Mouse (Mus musculus) embryonic facial prominence, embryonic 13.5 days (tissue): ENCODE data around the gene Actg1. TPM values are rescaled to one million over a fixed set of nuclear protein-coding genes. Genes with fewer than 3 reads are reported as not detected.
A peak's percentile ranks its signal among the peaks of the same experiment; 100 is the strongest.
"Not testable (repeated sequence)": the region's sequence is repeated elsewhere in the genome, so short reads cannot be mapped to it uniquely, and the experiment has no call there.

Experiments
- ATAC-seq: fragments of 200-750 bp; cut with Nextera tagmentation; 2 replicates; pipeline ENCODE4 v1.8.0; 2017; ENCODE audit warnings: low read depth; ENCODE audit not compliant: insufficient number of reproducible peaks, insufficient read depth, low FRiP score, low TSS enrichment
- H3K27ac ChIP-seq: fragments of 300-500 bp; sonication (generic); 2 replicates; pipeline ENCODE4 v1.5.1; 2015; ENCODE audit warnings: moderate library complexity, mild to moderate bottlenecking, inconsistent platforms
- H3K27me3 ChIP-seq: fragments of 300-500 bp; sonication (generic); 2 replicates; pipeline ENCODE4 v1.6.1; 2015; ENCODE audit warnings: mild to moderate bottlenecking, inconsistent platforms
- H3K36me3 ChIP-seq: fragments of 300-500 bp; sonication (generic); 2 replicates; pipeline ENCODE4 v1.6.1; 2015; ENCODE audit warnings: mild to moderate bottlenecking, inconsistent platforms
- H3K4me1 ChIP-seq: fragments of 300-500 bp; sonication (generic); 2 replicates; pipeline ENCODE4 v1.6.1; 2015; ENCODE audit warnings: inconsistent platforms
- H3K4me2 ChIP-seq: fragments of 300-500 bp; sonication (generic); 2 replicates; pipeline ENCODE4 v1.6.1; 2015; ENCODE audit warnings: moderate library complexity, mild to moderate bottlenecking, inconsistent platforms
- H3K4me3 ChIP-seq: fragments of 300-500 bp; sonication (generic); 2 replicates; pipeline ENCODE4 v1.5.1; 2015; ENCODE audit warnings: mild to moderate bottlenecking, inconsistent platforms
- H3K9ac ChIP-seq: fragments of 300-500 bp; sonication (generic); 2 replicates; pipeline ENCODE4 v1.6.1; 2015; ENCODE audit warnings: mild to moderate bottlenecking, inconsistent platforms
- H3K9me3 ChIP-seq: fragments of 300-500 bp; sonication (generic); 2 replicates; pipeline ENCODE4 v1.6.1; 2016; ENCODE audit warnings: inconsistent platforms
- WGBS: fragments of 180-500 bp; shearing (Covaris S2); methylation state at CpG from one replicate; pipeline ENCODE4 v1.1.7; 2015; ENCODE audit warnings: mixed read lengths; 5-methylcytosine and 5-hydroxymethylcytosine counted together
- polyA plus RNA-seq: library from polyadenylated mRNA; unstranded; fragments of >200 nt; fragmentation: Nextera tagmentation; extraction: Ambion mirVana; gene quantifications from 2 replicates; pipeline ENCODE4 v1.2.1, GENCODE M21; 2015

Actg1 gene
- polyA plus RNA-seq, 1 experiment from 2014 or later = 2,741 TPM

DNA sequence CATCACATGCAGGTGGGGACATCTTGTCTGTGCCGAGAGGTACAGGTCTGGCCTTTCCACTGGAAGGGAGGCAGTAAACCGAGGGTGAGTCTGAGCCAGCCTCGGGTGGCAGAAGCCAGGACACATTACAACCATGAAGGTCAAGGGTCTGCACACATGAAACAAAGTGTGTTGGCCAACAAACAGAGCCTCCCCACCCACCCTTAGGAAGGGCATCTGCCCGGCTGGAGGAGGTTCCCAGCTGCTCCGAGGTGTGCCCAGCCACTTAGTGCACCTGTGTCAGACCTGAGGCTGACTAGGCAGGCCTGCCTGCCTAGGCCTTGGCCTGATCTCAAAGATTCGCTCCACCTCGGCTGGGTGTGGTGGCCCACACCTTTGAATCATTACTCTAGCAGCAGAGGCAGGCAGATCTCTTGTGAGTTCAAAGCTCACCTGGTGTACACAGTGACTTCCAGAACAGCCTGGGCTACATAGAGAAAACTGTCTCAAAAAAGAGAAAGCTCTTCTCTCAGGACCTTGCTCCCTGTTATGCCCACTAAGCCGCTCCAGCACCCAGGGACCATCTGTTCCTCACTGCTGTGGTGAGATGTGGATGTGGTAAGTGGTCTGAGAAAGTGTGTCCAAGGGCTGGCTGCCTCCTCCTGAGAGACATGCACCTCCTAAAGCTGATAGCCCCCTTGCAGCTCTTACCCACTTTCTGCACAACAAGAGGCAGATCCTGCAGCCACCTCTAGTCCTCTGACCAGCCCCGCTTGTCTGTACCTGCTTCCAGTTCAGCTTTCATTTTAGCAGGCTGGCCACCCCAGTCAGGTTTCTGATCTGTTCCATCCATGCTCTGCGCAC is 3.1 kb upstream of the Actg1 start:
- H3K9ac ChIP-seq = peak overlapping the region; percentile 100; the same call in 1 of the 2 replicates
- no peaks in the 10 kb centered on the region for H3K9me3 ChIP-seq
- WGBS = 83% methylated on average over 10 of the region's 10 CpGs
- H3K27ac ChIP-seq = peak overlapping the region; percentile 99
- 0 out of 2 replicates have a peak overlapping the region, but pooled peaks have one; percentile 100 for H3K4me3 ChIP-seq
- no peaks in the 10 kb centered on the region for H3K27me3 ChIP-seq
- peaks cover 41% of the 10 kb centered on the region for H3K4me1 ChIP-seq
- H3K4me2 ChIP-seq = no peak overlapping the region
- no peak for ATAC-seq
- H3K36me3 ChIP-seq = peaks cover 11% of the 10 kb centered on the region

GRCm38 (mm10) chr11:120350711-120351110 is 2.4 kb upstream of the Actg1 start:
- Histone ChIP-seq H3K36me3 (peaks cover 14% of the 10 kb centered on the region), H3K9ac (peak overlapping the region; percentile 100), H3K4me2 (peak overlapping the region; percentile 94), H3K4me1 (peaks cover 41% of the 10 kb centered on the region), H3K27ac (peak overlapping the region; percentile 99), H3K9me3 (no peaks in the 10 kb centered on the region), H3K27me3 (no peaks in the 10 kb centered on the region), H3K4me3 (peak overlapping the region; percentile 100)
- no peak for ATAC-seq
- WGBS = 12% methylated on average over 11 of the region's 11 CpGs

DNA sequence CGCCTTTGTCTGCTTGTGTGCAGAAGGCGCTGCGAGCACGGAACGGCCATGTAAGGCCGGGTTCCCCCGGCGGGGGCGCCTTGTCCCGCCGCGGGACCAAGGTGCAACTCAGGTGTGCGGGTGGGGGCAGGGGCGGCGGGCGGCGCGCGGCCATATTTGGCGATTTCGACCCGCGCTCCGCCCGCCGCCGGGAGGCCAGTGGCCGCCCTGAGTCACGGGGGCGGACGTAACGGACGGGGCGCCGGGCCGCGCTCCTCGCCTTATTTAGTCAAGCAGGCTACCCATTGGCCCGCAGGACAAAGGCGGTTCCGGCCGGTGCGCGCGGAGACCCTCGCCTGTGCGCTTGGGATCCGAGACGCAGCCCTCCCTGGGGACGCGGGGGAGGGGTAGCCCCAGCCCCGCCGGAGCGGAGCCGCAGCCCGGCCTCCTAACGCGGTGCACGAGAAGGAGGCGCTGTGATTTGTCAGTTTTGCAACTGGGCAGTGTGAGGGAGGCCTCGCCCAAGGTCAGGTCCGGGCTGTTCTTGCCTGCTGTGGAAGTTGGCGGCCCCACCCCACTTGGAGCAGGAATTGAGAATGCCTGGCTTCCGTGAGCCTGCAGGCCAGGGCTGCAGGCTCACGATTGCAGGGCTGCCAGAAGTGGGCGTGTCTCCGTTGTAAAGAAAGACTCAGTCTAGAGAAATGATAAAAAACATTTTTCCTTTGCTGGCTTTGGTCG is 1.8 kb upstream of the Actg1 start:
- no peaks in the 10 kb centered on the region for H3K27me3 ChIP-seq
- H3K27ac ChIP-seq = peak overlapping the region; percentile 99
- peak; percentile 50 for ATAC-seq
- peaks cover 39% of the 10 kb centered on the region for H3K4me1 ChIP-seq
- peak overlapping the region; percentile 94 for H3K4me2 ChIP-seq
- peaks cover 18% of the 10 kb centered on the region for H3K36me3 ChIP-seq
- under 1% methylated on average over 68 of the region's 68 CpGs for WGBS
- peak overlapping the region; percentile 100 for H3K4me3 ChIP-seq
- peak overlapping the region; percentile 100 for H3K9ac ChIP-seq
- no peaks in the 10 kb centered on the region for H3K9me3 ChIP-seq

DNA sequence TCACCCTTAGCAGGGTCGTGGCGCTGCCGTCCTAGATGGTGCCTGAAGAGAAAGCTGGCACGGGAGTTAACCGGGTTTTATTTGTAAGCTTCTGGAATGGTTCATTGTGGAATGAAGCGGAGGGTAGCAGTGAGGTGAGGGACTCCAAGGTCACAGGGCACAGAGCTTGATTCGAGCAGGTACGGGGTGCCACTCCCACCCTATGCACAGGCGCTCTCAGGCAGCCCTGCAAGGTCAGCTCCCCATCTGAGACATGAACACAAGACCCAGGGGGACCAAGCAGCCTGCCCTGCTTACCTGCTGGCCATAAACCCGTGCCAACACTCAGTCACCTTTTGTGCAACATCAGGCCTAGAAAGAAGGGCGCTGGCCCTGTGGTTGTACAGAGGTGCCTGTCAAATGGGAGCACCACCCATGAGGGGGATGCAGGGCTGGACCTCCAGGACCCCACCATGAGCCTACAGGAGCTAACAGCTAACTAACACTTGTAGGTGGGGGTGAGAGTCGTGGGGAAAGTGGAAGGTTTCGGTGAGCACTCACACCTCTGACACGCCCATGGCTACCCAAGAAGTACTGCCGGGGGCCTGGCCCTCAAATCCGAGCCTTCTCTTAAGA is 1.1 kb upstream of the Actg1 start:
- Histone ChIP-seq H3K4me3 (peak overlapping the region; percentile 100), H3K27ac (peak overlapping the region; percentile 99), H3K36me3 (peaks cover 21% of the 10 kb centered on the region), H3K9me3 (no peaks in the 10 kb centered on the region), H3K4me2 (peak overlapping the region; percentile 94), H3K9ac (peak overlapping the region; percentile 100), H3K4me1 (peaks cover 38% of the 10 kb centered on the region), H3K27me3 (no peaks in the 10 kb centered on the region)
- WGBS = 3% methylated on average over 16 of the region's 16 CpGs
- no peak; the same call in 1 of the 2 replicates for ATAC-seq

DNA sequence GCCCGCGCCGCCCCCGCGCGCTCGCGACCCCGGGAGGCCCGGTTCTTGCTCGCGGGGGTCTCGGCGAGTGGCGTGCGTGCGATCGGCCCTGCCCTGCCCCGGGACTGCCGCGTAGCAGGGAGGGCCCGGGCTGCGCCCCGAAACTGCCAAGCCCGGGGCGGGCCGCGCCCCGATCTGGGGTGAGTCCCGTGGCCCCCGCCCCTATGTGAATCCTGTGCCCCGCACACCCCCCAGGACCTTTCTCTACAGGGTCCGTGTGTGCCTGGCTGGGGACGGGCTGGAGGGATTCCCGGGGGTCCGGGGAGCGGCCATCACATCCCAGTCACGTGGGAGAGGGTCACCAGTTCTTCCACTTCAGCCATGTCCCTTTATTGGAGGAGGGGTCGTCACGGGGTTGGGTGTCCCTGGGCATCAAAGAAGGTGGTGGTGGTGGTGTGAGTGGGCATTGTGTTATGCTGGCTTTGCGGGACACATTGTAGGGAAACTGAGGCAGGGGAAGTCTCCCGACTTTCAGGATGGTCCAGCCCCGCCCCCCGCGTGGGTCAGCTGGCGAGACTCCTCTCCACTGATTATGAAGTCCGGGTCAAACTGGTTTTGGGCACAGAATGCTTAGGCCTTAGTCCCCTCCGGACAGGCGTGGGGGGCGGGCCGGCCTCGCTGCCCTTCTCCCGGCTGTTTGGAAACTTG is 485 bp upstream of the Actg1 start:
- peaks cover 36% of the 10 kb centered on the region for H3K4me1 ChIP-seq

DNA sequence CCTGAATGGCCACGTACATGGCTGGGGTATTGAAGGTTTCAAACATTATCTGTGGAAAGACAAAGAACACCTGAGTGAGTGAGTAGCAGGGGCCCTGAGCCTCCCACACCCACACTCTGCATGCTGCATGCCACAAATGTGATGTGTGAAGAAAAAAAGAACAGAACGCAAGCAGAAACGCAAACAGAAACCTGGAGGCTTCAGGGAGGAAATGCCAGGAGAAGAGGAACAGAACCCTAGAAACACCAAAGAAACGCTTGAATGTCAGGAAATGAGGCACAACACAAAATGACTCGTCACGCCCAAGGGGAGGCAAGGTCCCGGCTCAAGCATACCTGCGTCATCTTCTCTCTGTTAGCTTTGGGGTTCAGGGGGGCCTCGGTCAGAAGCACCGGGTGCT is 1.0 kb downstream of the Actg1 start:
- 7% methylated on average over 10 of the region's 10 CpGs for WGBS
- Histone ChIP-seq H3K4me1 (peaks cover 22% of the 10 kb centered on the region), H3K27me3 (no peaks in the 10 kb centered on the region), H3K27ac (peak overlapping the region; percentile 99), H3K9me3 (no peaks in the 10 kb centered on the region), H3K9ac (peak overlapping the region; percentile 100), H3K4me3 (peak overlapping the region; percentile 100), H3K4me2 (peak overlapping the region; percentile 94), H3K36me3 (peaks cover 21% of the 10 kb centered on the region)
- no peak for ATAC-seq

More for the DNA sequence above, 485 bp upstream of the Actg1 start:
- H3K4me3 ChIP-seq = peak overlapping the region; percentile 100
- peak overlapping the region; percentile 94 for H3K4me2 ChIP-seq
- peaks cover 21% of the 10 kb centered on the region for H3K36me3 ChIP-seq
- no peaks in the 10 kb centered on the region for H3K9me3 ChIP-seq
- 1% methylated on average over 53 of the region's 53 CpGs for WGBS
- peak overlapping the region; percentile 100 for H3K9ac ChIP-seq
- peak; percentile 35 for ATAC-seq
- H3K27ac ChIP-seq = peak overlapping the region; percentile 99
- no peaks in the 10 kb centered on the region for H3K27me3 ChIP-seq

- peak overlapping the region; percentile 75 for H3K4me2 ChIP-seq
- not testable (repeated sequence) for H3K27me3 ChIP-seq, ATAC-seq, H3K27ac ChIP-seq, H3K9me3 ChIP-seq
- H3K4me3 ChIP-seq = peak overlapping the region; percentile 49
- H3K9ac ChIP-seq = peak overlapping the region; percentile 77
- H3K4me1 ChIP-seq = peaks cover 22% of the 10 kb centered on the region
- 60% methylated on average over 11 of the region's 13 CpGs for WGBS
- peaks cover 19% of the 10 kb centered on the region for H3K36me3 ChIP-seq
Observed at GRCm38 (mm10) chr11:120346383-120347034, 1.8 kb downstream of the Actg1 start.

DNA sequence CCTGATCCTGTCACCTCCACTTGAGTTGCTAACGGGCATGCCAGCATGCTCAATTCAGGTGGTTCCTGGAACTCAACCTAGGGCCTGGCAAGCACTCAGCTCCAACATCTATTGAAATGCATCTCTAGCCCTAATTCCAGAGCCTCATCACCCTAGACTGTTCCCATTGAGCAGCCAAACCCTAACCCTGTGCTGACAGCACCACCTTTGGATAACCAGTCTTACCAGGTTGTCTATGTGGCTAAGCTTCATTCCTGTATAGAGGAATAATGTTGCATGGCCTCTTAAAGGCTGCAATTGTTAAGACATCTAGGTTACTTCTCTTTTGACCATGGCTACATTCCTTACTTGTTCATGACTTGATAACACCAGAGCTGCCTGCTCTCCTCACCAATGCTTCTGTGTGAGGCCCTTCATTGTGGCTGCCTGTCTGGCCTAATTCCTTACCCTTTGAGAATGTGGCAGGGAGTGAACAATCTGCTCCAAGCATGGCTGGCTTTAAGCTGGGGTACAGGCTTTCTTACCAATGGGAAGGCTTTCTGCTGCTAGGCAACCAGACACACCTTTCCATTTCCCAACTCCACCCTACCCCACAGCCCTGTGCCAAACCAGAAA is 3.2 kb downstream of the Actg1 start:
- Histone ChIP-seq H3K27ac (peak overlapping the region; percentile 48), H3K4me1 (peaks cover 12% of the 10 kb centered on the region), H3K36me3 (peaks cover 16% of the 10 kb centered on the region), H3K9me3 (no peaks in the 10 kb centered on the region), H3K4me3 (peak overlapping the region; percentile 32), H3K27me3 (no peaks in the 10 kb centered on the region), H3K4me2 (peak overlapping the region; percentile 52), H3K9ac (peak overlapping the region; percentile 52; the same call in 1 of the 2 replicates)
- WGBS = 29% methylated on average over 1 of the region's 1 CpGs
- no peak for ATAC-seq

- Histone ChIP-seq H3K36me3 (peaks cover 16% of the 10 kb centered on the region), H3K4me2 (no peak overlapping the region), H3K4me1 (peaks cover 10% of the 10 kb centered on the region), H3K27me3 (no peaks in the 10 kb centered on the region), H3K4me3 (0 out of 2 replicates have a peak overlapping the region, but pooled peaks have one; percentile 32), H3K27ac (peak overlapping the region; percentile 22; the same call in 1 of the 2 replicates), H3K9me3 (no peaks in the 10 kb centered on the region), H3K9ac (no peak overlapping the region)
- ATAC-seq = no peak
- 48% methylated on average over 5 of the region's 5 CpGs for WGBS
Observed at GRCm38 (mm10) chr11:120344310-120344920, 3.9 kb downstream of the Actg1 start.
